Mouse (Mus musculus) mouse trophoblast stem cell (cell line): ENCODE results near the gene Hoxc6.

Experiments used
- in situ Hi-C, 2 experiments: fragments of 300-500 bp; cut with MseI, MboI; formaldehyde crosslinking; loops; 2 replicates in 1 of 2; 3 replicates in 1 of 2; pipeline ENCODE4 v1.15.1; 2025

The Hoxc6 gene

DNA sequence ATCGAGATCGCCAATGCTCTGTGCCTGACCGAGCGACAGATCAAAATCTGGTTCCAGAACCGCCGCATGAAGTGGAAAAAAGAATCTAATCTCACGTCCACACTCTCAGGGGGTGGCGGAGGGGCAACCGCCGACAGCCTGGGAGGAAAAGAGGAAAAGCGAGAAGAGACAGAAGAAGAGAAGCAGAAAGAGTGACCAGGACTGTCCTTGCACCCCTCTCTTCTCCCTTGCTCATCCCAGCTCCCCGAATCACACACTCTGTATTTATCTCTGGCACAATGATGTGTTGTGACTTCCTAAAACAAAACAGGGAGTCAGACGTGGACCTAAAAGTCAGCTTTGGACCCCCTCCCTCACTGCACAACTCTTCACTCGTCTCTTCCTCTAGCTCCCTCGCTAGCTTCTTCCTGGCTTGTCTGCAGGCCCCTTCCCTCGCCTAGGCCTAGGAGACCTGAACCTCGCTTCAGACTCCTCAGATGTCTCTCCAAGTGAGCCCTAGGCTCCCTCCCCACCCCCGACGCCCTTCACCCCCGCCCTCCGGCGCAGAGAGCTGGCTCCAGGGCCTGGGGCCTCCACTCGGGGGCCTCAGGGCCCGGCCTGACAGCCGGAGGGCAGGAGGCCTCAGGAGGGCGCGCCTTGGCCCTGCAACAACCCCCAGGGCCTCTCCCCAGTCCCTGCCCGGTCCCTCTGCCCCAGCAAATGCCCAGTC, 12.9 kb downstream of the Hoxc6 start:
- in situ Hi-C loops: loop anchor here (5.0 to 10.0 kb wide), 2 partner anchors 124 to 161 kb away; no protein-coding TSS in a partner anchor

DNA sequence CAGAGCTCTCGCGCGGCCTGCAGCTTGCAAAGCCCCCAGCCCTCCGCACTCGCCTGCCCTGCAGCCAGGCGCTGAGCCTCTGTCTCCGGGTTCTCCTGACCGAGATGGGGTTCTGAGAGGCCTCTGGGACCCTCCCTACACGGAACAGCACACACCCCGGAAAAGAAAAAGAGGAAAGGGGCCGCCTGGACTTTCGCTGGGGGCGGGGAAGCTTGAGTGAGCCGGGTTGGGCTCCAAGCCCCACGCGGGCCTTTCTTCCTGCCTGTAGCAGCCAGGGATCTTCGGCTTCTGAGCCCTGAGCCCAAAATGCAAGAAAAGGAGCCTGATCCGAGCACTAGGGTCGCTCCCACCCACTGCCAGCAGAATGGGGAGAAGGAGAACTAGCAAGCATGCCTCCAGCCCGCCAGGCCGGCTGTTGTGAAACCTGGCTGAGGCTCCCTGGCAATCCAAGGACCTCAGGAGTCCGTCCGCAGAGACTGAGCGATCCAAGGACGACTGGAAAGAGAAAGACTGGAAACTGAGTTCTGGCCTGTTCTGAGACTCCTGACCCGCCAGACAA, 13.9 kb downstream of the Hoxc6 start:
- in situ Hi-C loops: loop anchor here (5.0 to 10.0 kb wide), 2 partner anchors 123 to 160 kb away; no protein-coding TSS in a partner anchor

DNA sequence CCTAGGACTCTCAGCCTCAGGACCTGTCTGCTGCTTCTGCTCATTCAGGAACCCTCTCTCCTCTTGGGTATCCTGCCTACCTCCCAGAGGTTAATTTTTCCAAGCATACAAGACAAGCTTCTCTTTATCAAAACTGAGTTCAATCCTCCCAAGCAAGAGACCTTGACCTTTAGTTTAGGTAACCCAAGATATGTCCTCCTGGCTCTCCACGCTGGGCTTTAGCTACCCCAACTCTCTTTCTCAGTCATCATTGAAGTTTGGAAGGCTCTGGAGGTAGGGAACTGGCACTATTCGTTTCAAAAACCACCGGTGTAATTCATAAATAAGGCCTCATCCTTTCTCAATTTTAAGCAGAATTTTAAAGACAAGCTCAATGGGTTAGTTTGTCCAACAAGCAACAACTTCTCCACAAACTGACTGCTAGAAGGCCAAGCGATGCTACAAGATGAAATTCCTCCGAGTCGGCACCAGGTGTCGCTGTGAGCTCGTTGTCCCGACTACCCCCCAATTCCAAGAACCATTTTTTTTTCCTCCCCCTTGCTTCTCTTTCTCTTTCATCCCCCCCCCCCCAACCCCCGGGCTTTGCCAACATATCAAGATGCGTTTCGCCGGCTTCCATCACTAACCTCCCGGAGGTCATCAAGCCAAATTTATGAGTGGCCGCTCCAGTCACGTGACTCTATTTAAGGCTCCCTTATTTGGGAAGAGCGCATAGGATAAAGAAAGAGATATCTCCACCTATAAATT, 15.4 kb downstream of the Hoxc6 start:
- in situ Hi-C loops: loop anchor here (5.0 to 10.0 kb wide), 2 partner anchors 121 to 159 kb away; no protein-coding TSS in a partner anchor

DNA sequence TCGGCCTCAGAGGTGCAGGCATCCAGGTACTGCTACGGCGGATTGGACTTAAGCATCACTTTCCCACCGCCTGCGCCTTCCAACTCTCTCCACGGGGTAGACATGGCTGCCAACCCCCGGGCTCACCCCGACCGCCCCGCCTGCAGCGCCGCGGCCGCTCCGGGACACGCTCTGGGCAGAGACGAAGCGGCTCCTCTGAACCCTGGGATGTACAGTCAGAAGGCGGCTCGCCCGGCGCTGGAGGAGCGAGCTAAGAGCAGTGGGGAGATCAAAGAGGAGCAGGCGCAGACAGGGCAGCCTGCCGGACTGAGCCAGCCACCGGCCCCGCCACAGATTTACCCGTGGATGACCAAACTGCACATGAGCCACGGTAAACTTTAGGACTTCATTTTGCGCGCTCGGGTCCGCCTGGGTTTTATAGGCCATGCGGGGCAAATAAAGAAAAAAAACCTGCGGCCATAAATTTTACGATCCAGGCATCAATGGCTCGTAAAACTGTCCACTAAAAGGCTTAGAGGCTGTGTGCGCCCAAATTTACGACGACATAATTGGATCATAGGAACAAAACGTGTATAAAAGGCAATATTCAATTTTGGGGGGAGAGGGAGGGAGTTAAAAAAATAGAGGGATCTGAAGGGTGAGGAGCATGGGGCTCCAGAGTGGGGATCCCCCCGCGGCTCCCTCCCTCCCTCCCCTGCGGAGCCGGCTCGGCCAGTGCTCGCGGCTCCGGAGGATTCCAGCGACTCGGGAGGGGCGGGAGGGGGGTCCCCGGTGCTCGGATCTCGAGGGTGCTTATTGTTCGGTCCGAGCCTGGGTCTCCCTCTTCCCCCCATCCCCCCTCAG, 16.3 kb downstream of the Hoxc6 start:
- in situ Hi-C loops: loop anchor here (5.0 to 10.0 kb wide), 2 partner anchors 120 to 158 kb away; no protein-coding TSS in a partner anchor

- in situ Hi-C loops: loop anchor here in 1 of 2 experiments (10.0 kb wide), 1 partner anchor 120 kb away; no protein-coding TSS in a partner anchor
These were observed 16.9 kb downstream of the Hoxc6 start for GRCm38 (mm10) chr15:103015009-103015399.

GRCm38 (mm10) chr15:103015406-103016166, 17.5 kb downstream of the Hoxc6 start:
- in situ Hi-C loops: loop anchor here in 1 of 2 experiments (10.0 kb wide), 1 partner anchor 119 kb away; no protein-coding TSS in a partner anchor

DNA sequence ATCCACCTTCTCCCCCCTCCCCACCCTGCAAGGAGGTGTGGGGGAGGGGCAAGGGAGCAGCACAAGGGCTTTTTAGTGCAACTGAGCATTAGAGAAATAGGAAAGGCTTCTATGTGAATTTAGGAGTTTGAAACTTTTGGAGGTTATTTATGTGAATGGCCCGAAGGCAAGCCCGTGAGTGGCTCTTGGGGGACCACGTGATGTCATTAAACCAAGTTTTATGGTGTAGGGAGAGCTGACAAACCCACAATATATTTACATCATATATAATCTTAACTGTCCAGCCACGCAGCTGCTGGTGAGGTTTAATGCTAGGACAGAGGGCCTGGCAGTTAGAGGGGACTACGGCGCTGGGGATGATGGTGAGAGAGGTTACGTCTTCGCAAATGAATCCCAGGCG, 20.6 kb downstream of the Hoxc6 start, which contains the start of gene Hoxc4:
Gene Hoxc4 (plus strand): TSS at position 299 of the 400 bp plus-strand sequence.
- in situ Hi-C loops: loop anchor here in 1 of 2 experiments (10.0 kb wide), 1 partner anchor 116 kb away; no protein-coding TSS in a partner anchor

- in situ Hi-C loops: loop anchor here in 1 of 2 experiments (5.0 kb wide), 1 partner anchor 106 kb away; no protein-coding TSS in a partner anchor
These were observed 22.9 kb downstream of the Hoxc6 start for GRCm38 (mm10) chr15:103020899-103021418.

DNA sequence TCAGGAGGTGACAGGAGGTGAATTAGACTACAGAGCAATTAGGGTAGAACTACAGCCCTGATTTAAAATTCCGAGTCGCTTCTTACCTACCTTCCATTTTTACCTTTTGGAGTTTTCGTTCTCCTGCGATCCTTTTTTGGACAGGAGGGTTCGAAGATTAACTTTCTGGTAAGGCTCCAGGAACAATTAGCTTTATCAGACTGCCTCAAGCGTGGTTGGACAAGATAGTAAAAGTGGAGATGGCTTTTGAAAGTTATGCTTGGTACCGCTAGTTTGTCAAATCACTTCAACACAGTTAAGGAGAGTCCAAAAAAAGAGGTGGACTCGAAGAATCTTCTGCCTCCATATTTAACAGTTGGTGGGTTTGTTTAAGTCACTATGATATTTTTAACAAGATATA, 23.5 kb downstream of the Hoxc6 start:
- in situ Hi-C loops: loop anchor here in 1 of 2 experiments (5.0 kb wide), 1 partner anchor 106 kb away; no protein-coding TSS in a partner anchor

- in situ Hi-C loops: loop anchor here in 1 of 2 experiments (5.0 kb wide), 1 partner anchor 103 kb away; no protein-coding TSS in a partner anchor
These were observed 26.1 kb downstream of the Hoxc6 start for GRCm38 (mm10) chr15:103024131-103024530.

GRCm38 (mm10) chr15:103027266-103028235, 29.5 kb downstream of the Hoxc6 start:
- in situ Hi-C loops: no loop called here

GRCm38 (mm10) chr15:103028916-103029512, 31.0 kb downstream of the Hoxc6 start:
- in situ Hi-C loops: no loop called here

GRCm38 (mm10) chr15:103030142-103030541, 32.1 kb downstream of the Hoxc6 start:
- in situ Hi-C loops: no loop called here

GRCm38 (mm10) chr15:103032167-103032566, 34.1 kb downstream of the Hoxc6 start:
- in situ Hi-C loops: no loop called here

- in situ Hi-C loops: no loop called here
These were observed 34.9 kb downstream of the Hoxc6 start for GRCm38 (mm10) chr15:103032646-103033575.

GRCm38 (mm10) chr15:103034043-103034806, 36.2 kb downstream of the Hoxc6 start:
- in situ Hi-C loops: no loop called here
